Mouse (Mus musculus): Measurements from ENCODE around the gene Ckap2.

The Ckap2 gene

DNA sequence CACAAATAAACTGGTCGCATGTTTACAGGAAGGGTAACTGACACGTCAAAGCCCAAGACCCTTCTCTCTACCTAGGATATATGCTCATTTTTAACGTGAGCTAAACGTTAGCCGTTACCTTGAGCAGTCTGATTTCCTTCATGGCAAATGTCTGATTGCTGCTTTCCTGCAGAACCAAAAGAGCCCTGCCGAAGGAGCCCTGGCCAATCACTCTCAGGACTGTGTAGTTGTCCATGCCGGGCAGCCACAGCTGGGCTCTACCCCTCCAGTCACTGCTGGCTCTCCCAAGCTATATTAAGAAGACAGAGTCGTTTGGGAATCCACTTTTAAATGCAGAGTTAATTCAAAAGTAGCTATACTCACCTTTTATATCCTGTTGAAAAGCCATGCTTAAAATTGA lies 23.4 kb downstream of the Ckap2 start:
- in situ Hi-C loops (cut with MboI; ENCODE audit: unreplicated experiment in 2 of 2), result loop anchor here in 1 of 2 experiments (25.0 kb wide), 1 partner anchor 1175 kb away; no protein-coding TSS in a partner anchor

DNA sequence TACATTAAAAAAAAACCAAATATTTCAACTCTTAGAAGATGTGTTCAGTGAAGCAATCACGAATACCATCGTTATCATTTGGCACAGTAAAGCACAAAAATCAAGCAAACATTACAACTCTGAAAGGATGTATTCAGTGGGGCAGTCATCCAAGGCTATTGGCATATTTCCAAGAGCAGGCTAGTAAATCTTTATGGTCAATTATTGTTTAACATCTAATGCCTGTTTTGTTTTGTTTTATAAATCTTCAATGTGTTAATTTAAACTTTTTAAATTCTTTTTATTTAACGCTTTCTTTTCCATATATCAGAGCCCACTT lies 35.3 kb downstream of the Ckap2 start:
- in situ Hi-C loops (cut with MboI; ENCODE audit: unreplicated experiment in 2 of 2), result loop anchor here in 1 of 2 experiments (25.0 kb wide), 1 partner anchor 1163 kb away; no protein-coding TSS in a partner anchor

DNA sequence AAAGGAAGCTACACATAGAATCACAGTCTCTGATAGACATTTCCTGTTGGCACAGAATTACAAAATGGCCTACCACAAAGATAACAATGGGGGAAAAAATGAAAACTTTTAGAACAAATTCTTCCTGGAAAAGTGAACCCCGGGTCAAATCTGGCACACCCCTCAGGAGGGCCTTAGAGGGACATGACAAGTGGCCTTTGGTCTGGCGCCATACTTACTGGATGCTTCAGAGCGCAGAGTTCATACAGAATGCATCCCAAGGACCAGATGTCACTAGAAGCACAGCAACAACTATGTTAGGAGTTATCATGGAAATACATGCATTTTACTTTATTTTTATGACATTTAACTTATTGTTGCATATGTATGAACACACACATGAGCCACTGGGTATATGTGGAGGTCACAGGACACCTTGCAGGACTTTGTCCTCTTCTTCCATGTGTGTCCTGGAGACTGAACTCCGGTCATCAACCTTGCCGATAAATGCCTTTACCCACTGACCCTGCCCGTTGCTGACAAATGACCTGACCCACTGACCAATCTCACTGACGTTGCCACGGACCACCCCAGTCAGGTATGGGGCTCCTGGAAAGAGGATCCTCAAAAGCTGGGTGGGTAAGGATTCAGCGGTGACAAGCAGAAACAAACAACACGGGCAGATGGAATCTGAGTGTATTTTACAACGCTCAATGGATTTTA lies 35.8 kb downstream of the Ckap2 start:
- in situ Hi-C loops (cut with MboI; ENCODE audit: unreplicated experiment in 2 of 2), result loop anchor here (25.0 kb wide), 2 partner anchors 1137 to 1162 kb away; no protein-coding TSS in a partner anchor

DNA sequence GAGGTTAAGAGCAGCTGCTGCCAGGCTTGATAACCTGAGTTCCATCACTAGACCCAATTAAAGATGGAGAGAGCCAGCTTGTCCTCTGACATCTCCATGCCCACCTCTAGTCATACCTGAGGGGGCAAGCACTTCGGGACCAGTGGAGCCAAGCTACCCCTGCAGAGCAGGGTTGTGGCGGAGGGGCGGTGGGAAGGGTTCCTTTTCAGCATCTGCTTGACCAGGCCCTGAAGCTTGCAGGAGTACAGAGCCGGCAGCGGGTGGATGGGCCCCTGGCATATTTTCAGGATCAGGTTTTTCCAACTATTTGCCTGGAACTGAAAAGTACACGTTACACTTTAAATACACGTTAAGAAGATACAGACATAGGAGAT lies 37.3 kb downstream of the Ckap2 start:
- in situ Hi-C loops (cut with MboI; ENCODE audit: unreplicated experiment in 2 of 2), result loop anchor here in 1 of 2 experiments (25.0 kb wide), 1 partner anchor 1136 kb away; no protein-coding TSS in a partner anchor

DNA sequence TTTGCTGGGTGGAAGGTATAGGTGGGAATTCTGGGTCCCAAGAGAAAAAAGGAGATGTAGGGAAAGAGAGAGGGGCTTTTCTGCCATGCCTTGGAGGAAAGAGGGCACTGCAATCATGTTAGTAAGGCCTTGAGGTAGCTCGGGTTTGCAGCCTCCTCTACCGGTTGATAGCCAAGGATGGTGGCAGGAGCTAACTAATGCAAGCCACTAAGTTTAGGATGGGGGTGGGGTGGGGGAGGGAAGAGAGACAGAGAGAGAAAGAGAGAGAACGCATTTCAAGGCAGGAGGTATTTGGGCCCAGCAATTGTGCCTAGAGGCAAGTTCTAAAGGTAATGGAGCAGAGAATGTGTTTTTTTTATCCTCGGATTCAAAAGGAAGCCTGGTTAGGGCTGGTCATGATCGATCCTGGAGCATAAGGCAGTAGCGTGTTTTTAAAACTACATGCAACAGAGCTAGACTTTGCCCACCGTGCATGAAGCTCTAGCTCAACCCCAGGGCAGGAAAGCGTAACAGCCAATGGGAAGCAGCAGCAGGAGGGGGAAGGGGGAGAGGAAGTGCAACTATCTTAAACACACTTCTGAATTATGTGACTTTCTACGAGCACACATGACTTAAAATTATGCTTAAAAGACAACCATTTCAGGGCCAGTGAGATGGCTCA lies 37.8 kb downstream of the Ckap2 start:
- in situ Hi-C loops (cut with MboI; ENCODE audit: unreplicated experiment in 2 of 2), result loop anchor here in 1 of 2 experiments (25.0 kb wide), 1 partner anchor 1136 kb away; no protein-coding TSS in a partner anchor

DNA sequence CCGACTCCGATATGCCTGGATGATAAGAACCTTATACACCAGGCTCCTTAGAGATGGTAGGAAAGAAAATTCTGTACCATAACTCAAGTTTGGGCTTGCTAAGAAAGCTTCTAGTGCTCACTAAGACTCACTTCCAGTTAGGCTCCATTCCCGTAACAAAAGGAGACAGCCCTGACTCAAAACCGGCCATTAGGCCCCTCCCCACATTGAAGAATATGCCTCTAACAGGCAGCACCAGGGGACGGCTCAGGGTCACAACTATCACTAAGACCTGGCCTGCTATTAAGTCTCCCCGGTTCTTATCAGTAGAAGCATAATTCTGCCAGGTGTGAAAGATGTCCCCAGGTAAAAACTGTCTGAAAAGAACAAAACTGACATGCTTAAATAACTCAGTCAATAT lies 39.8 kb downstream of the Ckap2 start:
- in situ Hi-C loops (cut with MboI; ENCODE audit: unreplicated experiment in 2 of 2), result loop anchor here in 1 of 2 experiments (25.0 kb wide), 1 partner anchor 1134 kb away; no protein-coding TSS in a partner anchor

DNA sequence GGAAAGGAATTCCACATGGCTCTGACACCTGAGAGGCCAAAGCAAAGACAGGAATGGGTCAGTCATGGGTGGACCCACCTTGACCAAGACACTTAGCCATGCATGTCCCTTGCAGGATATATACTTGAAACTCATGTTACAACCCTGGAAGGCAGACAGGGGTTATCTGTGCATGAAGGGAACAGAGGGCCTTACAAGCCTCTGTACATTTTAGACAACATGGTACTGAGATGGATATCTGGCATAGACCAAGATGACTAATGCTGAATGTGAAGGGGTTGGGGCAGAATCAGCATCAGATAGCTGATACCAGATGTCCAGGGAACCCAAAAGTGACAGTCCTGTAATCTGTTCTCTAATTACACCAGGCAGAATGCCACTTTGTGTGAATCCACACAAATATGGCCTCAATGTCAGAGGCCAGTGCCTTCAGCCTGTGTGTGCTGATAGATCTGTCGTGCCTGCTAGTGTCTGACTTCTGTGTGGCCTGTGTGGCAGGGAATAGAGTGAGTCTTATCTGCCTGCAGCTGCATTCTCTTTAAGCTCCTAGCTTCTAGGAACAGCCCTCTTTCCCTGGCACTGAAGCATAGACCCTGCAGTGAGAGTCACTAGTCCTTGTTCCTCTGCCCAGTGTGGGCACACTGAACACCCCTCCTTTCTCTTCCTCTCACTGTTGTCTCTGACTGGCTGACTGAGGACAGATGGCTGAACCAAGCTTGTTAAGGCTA lies 41.7 kb downstream of the Ckap2 start:
- in situ Hi-C loops (cut with MboI; ENCODE audit: unreplicated experiment in 2 of 2), result loop anchor here in 1 of 2 experiments (25.0 kb wide), 1 partner anchor 1132 kb away; no protein-coding TSS in a partner anchor

DNA sequence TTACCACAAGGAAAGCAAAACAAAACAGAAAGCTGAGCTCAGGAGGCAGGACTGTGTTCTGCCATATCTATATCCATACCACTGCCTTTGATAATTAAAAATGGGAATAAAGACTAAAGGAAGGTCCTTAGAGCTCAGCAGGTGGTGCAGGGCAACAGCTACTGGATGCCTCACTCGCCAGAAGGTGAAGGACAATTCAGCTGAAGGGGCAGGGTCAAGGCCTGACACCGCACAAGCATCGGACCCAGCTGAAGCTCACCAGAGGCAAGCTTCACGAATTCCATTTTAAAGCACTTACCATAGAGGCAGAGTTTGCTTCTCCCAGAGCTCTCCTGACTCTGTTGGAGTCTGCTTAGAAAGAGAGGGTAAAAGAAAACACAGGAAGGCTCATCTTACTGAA lies 43.0 kb downstream of the Ckap2 start:
- in situ Hi-C loops (cut with MboI; ENCODE audit: unreplicated experiment in 2 of 2), result loop anchor here in 1 of 2 experiments (25.0 kb wide), 1 partner anchor 1130 kb away; no protein-coding TSS in a partner anchor

DNA sequence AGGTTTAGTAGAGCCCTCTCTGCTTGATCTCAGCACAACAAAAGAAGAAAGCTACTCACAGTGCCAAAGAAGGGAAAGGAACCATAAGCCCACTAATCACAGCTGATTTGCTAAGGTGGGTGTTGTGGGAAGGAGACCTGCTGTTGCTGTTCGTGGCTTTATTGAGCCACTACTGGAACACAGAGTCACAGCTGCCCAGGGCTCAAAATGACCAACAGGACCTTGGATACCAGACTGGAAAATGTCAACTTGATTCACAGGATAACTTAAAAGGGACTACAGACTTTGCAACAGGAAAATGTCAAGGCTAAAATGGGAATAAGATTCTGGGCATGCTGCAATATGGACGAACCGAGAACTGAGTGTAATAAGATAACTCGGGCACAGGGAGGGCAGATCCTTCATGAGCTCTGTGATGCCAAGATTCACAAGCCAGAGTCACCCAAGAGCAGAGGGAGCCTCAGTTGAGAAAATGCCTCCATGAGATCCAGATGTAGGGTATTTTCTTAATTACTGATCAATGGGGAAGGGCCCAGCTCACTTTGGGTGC lies 43.7 kb downstream of the Ckap2 start:
- in situ Hi-C loops (cut with MboI; ENCODE audit: unreplicated experiment in 2 of 2), result loop anchor here in 1 of 2 experiments (25.0 kb wide), 1 partner anchor 1130 kb away; no protein-coding TSS in a partner anchor

DNA sequence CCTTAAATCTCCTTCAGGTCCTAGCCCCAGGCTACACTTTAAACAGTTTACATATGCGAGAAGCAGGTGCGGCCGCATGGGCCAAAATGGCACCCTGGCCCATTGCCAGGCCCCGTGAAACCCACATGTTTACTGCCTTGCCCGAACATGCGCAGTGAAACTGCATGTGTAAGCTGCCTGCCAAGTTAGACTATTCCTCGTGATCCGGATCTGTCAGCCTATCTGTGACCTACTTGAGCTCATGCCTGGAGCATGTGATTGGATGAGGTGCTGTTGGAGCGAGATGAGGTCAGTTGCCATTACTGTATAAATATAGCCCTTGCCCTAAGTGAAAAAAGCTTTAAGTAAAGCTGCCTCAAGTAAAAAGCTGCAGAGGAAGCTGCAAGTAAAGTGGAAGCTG lies 49.2 kb downstream of the Ckap2 start:
- in situ Hi-C loops (cut with MboI; ENCODE audit: unreplicated experiment in 2 of 2), result loop anchor here in 1 of 2 experiments (25.0 kb wide), 1 partner anchor 1124 kb away; no protein-coding TSS in a partner anchor

DNA sequence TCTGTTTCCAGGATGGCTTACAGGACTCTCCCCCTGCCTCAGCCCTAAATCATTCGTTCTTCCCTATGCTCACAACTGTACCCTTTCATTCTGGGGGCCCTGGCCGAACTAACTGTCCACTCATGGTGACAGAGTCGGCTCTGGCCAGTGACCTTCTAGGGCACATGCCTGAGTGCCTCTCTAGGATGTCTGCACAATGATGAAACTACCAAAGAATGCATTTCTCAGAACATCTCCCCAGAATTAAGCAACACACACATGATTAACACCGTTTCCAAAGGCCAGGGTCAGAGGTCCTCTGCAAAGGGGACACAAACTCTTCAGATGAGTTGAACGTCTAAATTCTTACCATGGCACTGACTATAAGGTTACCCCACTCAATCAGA lies 50.9 kb downstream of the Ckap2 start:
- in situ Hi-C loops (cut with MboI; ENCODE audit: unreplicated experiment in 2 of 2), result loop anchor here in 1 of 2 experiments (25.0 kb wide), 1 partner anchor 1122 kb away; no protein-coding TSS in a partner anchor

DNA sequence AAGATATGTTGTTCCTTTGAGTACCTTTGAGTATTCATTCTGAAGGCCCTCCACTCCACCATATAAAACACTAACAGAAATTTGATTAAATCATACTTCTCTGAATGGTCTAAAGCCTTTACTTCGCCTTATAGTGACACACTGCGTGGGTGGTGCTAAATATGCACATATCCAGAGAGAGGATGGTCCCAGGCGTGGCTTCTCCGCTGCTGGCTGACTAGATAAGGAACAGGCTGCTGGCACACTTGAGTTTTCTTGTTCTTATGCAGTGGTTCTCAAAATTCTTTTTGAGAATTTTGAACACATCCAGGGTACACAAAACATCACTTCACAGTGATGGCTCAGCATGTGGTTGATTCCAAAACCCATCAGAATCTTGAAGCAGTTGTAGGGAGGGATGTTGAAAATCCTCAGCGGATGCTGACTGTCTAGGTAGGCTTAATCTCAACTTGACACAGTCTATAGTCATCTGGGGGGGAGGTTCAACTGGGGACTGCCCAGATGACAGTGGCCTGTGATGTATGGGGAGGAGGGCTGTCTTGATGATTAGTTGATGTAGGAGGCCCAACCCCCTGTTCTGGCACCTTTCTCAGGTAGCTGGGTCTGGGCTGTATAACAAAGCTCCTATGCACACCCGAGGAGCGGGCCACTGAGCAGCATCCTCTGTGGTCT lies 51.4 kb downstream of the Ckap2 start:
- in situ Hi-C loops (cut with MboI; ENCODE audit: unreplicated experiment in 2 of 2), result loop anchor here in 1 of 2 experiments (25.0 kb wide), 1 partner anchor 1122 kb away; no protein-coding TSS in a partner anchor

DNA sequence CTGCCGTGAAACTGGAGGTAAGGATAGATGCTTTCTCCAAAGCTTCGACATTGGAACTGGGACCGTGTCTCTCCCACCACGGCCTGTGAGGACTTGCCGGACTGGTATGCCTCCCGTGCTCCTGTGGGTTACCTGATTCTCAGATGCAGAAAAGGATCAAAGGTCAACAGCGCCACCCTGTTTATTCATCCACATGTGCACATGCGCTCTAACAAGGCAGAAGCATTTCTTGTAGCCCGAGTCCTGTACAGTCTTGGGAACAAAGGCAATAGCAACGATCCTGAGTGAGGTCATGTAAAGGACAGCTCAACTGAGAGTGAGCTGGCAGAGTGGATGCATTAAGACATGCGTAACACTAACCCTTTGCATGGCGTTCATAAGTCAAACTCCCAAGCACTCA lies 53.6 kb downstream of the Ckap2 start:
- in situ Hi-C loops (cut with MboI; ENCODE audit: unreplicated experiment in 2 of 2), result loop anchor here in 1 of 2 experiments (25.0 kb wide), 1 partner anchor 1120 kb away; no protein-coding TSS in a partner anchor

DNA sequence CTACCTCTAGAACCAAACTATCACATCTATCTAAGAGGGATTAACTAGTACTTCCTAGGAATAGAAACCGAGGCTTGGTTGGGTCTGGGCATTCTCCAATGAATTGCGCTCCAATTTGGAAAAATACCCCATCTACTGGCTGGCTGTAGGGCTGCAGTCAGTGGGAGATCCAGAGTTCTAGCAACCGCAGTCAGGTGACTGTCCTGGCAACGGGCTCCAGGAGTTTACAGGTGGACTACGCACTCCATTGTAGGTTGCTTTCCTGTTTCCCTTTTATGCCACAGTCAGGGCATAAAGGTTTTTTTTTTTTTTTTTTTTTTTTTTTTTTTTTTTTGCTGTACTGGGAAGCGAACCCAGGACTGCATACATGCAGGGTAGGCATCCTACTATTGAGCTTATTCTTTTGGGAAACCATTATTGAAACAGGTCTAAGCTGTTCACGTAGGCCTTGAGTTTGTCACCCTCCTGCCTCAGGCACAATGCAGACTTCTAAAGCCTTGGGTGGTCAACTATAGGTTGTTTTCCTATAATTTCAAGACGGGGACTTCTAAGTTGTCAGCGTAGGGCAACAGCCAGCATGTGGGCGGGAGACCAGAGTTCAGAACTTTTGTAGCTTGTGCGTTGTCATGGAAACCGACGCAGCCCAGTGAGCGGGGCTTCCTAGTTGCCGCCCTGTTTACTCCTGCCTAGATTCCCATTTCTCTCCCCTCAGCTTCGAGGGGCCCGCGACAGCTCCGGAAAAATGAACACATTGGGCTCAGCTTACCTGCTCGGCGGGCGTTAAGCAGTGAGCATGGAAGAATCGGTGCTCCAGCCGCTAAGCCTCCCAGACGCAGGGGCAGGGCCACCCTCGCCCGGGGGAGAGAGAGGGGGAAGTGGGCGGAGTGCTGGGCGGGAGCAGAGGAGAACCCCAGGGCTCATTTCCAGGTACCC lies 61.1 kb downstream of the Ckap2 start, which contains the start of gene Nek5:
TSS of gene Nek5 (minus strand) at position 834 of the 933 bp plus-strand sequence.
- in situ Hi-C loops (cut with MboI; ENCODE audit: unreplicated experiment in 2 of 2), result loop anchor here in 1 of 2 experiments (25.0 kb wide), 1 partner anchor 1112 kb away; no protein-coding TSS in a partner anchor

Measured in v-Abl transformed pro-B cells (cell line).